Mouse (Mus musculus): ENCODE results near the gene Col4a3.

The Col4a3 gene

DNA sequence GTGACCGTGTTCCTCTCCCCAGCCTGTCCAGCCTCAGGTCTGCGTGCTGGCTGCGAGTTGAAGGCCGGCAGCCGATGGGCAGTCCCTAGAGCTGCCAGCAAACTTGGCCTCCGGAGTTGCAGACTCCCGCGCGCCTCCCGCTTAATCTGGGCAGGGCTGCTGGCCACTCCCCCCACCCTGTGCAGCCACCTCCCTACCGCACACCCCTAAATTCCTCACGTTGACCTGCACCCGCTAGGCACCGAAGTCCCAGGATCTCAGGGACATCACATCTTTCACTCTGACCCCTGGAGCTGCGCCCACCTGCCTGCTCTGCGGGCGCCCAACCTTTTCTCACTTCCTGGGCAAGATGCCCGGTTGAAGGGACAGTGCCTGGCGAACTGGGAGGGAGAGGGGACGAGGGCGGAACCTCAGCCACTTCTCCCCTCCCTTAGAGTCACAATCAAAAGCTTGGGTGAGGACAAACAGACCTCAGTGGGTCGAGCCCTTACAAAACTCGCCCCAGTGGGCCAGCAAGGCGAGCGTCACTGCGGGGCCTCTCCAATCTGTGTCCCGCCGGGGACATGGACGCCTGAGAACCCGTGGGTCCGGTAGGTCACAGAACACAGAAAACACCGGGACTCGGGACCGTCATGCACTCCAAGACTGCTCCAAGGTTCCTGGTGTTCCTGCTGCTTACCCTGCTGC is at the start of gene Col4a3, which contains the start of gene Col4a4:
Gene Col4a3, plus strand, starts transcription at position 209 of the 687 bp plus-strand sequence.
Gene Col4a4, minus strand, starts transcription at position 137 of the 687 bp plus-strand sequence.
- no peak for DNase-seq (ENCODE audit: low read depth)

DNA sequence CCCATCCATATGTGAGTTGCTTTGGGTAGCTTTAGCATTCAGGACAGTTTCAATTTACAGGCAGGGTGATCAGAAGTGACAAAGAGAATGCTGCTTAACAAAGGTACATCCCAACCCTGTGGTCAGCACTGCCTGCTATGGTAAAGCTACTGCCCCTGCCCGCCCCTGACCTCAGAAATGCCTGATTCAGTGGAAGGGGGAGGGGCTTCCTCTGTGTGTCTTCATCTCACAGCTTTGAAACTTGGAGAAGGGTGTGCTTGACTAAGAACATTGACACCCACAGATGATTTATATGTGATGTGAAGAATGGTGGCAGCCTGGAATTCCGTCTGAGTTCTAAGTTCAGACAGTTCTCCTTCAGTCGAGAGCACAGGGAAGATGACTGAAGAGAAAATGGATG is 48.9 kb upstream of the Col4a3 start:
- DNase-seq (ENCODE audit: low read depth) = no peak

DNA sequence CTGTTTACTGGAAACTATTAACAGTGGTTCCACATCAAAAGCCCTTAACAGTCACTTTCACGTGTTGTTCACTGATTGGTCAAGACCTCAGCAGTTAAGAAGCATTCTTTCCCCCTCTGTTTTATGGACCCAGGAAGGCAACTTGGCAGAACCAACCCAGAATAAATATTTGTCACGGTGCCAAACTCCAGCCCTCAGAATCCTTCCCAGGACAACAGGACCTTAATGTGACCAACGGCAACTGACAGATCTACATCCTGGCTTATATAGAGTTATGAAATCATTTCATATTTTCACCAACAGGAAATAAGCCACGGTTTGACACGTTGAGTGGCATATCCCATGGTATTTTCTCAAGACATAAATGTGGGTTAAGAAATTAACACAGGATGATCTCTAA is 46.7 kb upstream of the Col4a3 start:
- DNase-seq (ENCODE audit: low read depth) = no peak

DNA sequence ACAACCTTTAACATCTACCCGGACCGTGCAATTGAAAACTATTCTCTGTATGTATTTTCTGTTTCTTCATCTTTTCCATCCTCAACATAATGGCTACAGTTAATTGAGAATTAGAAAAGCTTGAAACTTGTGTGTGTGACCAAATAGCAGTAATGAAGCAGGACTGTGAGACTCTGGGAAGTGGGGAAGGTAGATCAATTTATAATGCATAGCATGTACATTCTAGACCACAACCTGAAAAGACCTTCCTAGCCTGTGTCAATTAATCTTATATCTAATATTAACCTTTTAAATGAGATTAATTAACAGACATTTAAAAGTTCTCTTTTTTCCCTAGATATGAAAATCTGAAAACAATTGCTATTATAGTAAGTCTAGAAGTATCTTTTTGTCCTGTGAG is 42.8 kb upstream of the Col4a3 start:
- DNase-seq (ENCODE audit: low read depth) = no peak

DNA sequence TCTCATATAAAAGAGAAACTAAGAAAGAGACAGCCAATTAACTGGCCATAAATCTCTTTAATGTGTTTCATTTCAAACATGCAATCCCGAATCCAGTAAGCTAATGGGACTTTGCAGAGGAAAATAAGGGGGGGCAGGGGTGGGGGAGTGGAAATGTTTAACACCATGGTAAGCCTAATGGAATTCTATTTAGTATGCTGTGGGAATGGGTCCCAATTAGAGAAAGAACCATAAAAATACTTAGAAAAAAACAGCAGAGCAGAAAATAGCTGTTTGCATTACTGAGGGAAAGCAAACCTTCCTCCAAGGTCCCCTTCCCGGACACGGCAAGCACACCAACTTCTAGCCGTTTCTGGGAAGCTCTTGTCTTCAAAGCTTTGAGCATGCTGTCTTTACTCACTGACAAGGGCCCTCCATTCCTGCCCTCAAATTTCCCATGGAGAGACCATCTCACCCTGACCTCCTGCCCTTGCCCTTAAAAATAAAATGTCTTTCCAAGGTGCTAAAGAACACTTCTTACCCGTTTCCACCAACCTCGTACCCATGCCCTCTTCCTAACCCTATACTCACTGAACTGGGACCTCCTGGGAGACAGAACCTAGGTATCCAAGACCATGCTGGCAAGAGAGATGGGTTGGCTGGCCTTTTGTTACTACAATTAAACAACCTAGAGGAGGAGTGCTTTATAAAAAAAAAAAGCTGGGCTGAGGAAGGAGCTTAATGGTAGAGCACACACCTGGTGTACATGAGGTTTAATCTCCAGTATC is 42.1 kb upstream of the Col4a3 start:
- DNase-seq (ENCODE audit: low read depth) = no peak

DNA sequence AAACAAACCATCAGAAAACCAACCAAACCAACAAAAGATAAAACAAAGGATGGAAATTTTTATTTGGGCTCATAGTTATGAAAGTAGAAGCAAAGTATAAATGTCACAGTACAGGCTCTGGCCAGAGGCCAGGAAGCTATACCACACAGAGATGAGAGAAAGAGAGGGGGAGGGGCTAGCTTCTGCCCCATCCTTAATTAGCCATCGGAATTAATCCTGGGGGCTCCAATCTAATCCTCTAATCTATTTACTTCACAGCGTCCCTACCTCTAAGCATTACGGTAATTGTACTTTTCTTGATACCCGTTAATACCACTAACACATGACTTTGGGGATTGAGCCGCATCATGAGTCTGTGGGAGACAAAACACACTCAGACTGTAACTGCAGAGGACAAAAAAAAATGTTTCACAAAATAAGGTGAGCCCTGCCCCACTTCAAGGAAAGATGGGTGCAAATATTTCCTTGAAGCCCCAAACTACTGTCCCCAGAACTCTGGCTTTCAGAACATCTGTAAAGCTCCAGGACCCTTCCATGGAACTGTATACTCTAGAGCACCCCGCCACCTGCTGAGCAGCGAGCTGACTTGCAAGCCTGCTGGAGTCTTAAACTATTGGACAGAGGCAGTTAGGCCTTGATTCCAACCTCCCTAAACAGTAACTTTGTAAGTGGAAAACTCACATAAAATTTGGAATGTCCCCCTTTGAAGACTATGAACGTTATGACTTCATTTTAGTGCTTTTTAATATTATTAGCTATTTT is 41.3 kb upstream of the Col4a3 start:
- DNase-seq (ENCODE audit: low read depth) = no peak

DNA sequence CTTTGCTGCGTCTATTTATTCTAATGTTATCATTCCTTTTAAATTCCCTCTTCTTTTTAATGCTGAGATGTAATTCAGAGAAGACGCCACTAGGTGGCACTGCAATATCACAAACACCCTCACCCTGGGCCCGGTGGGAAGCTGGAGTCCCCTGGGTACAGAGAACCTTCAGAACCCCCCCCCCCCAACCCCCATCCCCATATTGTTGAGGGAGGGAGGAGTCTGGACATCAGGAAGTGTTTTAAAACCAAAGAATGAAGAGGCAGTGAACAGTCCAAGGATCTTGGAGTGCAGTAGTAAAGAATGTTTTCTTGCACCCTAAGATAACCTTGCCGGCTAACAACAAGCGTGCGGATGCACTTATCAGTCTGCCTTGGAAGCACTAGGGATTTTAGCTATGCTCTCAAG is 32.3 kb upstream of the Col4a3 start:
- DNase-seq (ENCODE audit: low read depth) = peak; percentile 51

DNA sequence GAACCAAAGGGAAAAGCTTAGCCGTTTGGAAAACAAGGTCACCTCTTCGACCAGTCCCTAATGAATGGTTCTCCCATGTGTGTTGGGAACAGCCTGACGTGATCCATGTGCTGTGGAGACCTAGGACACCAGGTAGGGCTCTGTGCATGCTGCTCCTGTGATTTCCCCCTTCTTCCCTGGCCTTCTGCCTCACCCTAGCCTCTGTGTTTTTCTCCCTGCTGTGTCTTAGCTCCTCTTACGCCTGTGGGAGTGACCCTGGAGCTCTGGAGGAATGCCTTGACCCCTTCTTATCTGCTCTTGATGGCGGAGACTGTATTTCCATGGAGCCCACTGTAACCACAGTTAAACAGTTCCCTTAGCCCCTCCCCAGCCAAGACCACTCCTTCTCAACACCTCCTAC is 31.8 kb upstream of the Col4a3 start:
- DNase-seq (ENCODE audit: low read depth) = no peak

DNA sequence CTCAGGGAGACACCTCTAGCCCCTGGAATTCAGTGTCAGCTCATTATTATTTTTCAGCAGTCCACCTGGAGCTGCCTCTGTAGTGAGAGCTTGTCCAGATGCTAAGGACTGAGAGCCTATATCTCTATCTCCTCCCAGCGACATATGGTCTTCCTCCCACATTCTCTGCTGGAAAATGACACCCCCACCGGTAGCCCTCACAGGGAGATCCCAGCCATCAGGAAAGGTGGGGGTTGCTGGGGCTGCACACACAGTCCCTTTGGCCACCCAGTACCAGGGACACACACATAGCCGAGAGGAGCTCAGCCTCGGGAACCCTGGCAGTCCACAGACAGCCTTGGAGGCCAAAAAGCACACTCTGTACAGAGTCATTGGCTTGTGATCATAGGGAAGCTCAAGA is 26.5 kb upstream of the Col4a3 start:
- no peak for DNase-seq (ENCODE audit: low read depth)

DNA sequence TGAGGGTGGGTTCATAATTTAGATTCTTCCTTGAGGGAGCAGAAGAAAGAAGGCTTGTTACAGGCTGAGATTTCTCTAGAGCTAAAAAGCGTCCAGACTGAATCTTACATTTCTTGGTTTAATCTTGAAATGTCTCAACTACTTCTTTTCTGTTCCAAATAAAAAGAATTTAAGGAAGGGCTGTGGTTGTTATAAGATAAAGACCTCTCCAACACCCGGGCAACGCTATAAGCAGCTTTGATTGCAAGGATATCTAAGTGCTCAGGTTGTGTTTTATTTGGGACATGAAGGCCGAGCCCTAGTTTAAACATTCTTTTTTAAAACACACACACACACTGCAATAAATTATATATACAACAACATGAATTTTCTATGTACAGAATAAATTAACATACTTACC is 17.3 kb upstream of the Col4a3 start:
- no peak for DNase-seq (ENCODE audit: low read depth)

DNA sequence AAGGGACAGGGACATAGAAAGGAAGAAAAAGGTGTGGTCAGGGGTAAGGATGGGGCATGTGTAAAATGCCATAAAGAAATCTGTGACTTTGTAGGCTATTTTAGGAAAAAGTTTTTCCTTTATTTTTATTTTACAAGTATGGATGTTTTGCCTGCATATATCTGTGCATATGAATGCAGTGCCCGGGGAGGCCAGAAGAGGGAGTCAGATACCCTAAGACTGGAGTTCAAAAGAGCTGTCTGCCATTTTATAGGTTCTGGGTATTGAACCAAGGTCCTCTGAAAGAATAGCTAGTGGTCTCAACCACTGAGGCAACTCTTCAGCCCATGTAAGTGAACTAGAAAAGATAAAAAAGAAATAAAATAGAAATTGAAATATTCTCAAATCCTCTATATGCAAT is 15.0 kb upstream of the Col4a3 start:
- DNase-seq (ENCODE audit: low read depth) = peak; percentile 9

DNA sequence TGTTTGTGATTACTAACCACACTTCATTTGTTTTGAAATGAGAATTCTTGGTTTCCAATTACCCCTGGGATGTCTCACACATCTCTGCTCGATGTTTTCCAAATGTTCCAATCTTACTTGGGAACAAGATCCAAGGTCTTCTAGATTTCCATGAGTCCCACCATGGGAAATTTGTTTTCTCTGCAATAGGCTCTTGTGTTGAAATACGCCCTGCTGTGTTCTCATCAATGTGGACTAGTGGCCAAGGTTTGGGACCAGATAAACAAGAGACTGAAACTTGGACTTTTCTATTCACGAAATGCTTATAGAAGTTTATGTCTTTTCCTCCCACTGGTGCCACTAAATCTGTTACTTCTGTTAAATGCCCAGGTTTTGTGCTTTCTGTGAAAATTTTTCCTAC is 11.0 kb upstream of the Col4a3 start:
- no peak for DNase-seq (ENCODE audit: low read depth)

DNA sequence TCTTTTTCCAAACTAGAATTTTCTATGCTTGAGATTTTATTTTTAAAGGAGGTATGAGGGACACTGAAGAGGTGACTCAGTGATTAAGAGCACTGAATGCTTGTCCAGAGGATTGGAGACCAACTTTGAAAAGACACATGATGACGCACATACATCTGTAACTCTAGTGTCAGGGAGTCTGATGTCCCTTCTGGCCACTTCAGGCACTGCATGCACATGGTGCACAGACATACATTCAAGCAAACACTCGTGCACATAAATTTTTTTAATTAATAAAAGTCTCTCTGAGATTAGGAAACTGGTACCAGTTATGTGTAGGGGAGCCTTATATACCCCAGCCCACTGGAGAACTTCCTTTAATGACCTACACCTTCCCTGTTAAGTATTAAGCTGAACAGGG is 10.5 kb upstream of the Col4a3 start:
- DNase-seq (ENCODE audit: low read depth) = no peak

DNA sequence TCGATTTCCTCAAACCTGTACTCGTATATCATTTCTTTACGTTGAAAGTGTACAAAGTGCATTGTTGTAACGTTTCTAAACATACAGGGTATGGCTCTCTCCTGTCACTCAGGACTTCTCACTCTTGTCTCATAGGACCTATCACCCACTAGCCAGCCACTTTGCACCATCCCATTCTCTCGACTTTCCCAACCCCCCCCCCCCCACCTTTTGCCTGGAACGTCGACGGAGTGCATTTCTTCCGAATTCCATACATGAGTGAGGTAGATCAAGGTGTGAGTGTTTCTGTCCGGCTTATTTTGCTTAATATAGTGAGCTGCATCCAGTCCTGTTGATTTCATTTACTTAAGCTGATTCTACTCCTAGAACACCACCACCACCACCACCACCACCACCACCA is 9.4 kb upstream of the Col4a3 start:
- no peak for DNase-seq (ENCODE audit: low read depth)

DNA sequence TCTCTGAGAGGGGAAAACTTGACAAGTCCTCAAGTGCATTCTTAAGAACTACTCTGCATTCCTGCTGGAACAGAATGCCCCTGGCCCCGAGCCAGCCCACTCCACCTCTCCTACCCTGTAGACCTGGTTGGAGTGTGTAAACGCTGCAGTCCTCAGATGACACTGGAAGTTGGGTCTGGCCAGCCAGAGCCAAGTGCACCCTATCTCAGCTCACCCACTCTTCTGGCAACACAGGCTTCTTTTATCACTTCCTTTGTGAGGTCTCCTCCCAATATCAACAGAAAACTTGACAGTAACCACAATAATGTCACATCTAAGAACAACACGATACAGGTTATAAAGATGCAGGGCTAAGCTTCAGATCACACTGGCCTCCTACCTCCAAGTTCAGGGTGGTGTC is 8.8 kb upstream of the Col4a3 start:
- no peak for DNase-seq (ENCODE audit: low read depth)

DNA sequence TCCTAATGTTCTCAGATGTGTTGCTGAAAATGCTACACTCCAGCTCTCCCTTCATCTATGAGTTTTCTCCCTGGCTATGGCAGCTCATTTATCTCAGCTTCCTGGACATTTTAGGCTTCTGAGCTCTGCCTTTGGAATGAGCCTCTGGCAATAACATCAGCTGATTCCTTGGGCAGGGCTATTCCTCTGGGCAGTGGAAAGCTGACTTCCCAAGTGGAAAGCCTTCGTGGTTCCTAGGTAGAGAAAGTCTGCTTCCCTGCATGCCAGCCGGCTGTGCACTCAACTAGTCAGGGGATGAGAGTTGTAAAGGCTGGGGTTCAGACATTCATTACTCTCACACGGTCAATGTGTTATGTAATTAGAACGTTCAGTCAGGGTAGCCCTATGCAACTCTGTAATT is 8.4 kb upstream of the Col4a3 start:
- DNase-seq (ENCODE audit: low read depth) = no peak

DNA sequence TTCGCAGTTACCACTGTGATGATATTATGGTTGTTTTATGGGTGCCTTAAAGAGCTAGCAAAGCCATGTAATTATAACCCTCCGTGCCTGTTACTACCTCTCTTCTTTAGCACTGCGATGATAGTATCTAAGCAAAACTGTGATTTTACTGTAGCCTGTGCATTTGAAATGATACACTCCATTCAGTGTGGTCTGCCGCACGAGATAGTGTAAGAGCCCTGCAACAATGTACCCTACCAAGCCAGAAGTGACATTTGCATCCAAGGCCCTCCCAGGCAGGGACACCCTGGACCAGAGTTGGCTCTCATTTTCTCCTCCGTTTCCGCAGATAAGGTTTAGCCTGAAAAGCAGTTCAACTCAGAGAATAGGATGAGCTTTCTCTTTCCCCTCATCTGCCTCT is 740 bp upstream of the Col4a3 start:
- no peak for DNase-seq (ENCODE audit: low read depth)

DNA sequence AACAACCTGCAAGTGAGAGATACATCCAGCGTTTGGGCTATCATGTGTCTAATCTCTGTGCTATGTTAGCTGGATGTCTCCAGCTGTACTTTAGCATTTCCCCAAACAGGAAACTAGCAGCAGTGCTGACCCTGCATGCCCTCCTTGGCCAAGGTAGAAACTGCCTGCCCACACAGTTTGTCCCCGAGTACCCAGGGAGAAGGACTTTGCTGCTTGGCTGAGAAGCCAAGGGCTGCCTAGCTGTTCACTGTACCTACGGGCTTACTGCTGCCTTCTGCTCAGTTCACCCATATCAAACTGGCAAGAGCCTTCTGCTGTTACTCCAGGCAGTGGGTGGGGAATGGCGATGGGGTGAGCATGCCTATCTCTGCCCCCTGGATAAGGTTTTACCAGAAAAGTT is 3.5 kb downstream of the Col4a3 start:
- no peak for DNase-seq (ENCODE audit: low read depth)

DNA sequence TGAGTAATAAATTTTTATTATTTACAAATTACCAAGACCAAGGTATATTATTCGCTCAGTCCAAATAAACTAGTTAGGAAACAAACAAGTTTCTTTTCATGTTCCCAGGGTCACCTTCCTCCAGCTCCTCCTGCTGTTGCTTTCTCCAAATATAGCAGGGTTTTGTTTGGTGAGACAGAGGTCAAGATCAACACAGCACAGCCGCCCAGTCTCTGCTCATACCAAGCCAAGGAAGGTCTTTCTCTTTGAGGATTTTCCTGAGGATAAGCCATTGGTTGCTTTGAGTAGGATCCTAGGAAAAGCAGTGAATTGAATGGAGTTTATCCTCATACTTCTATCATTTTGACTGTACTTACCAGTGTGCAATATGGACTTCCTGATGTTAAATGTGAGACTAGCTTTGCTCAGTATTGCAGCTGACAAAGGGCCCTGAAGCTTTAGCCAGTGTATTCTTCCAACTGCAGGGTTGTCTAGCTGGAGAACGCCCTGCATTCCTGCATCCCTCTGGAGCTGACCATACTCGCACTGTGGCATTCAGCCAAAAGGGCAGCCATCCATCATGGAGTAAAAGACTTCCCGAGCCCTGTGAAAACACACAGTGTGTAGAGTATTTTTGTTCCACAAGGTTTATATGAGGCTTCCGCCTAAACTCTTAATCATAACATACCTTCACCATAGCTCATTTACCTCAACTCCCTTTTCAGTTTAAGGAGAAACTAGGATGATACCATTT is 10.3 kb downstream of the Col4a3 start:
- no peak for DNase-seq (ENCODE audit: low read depth)

DNA sequence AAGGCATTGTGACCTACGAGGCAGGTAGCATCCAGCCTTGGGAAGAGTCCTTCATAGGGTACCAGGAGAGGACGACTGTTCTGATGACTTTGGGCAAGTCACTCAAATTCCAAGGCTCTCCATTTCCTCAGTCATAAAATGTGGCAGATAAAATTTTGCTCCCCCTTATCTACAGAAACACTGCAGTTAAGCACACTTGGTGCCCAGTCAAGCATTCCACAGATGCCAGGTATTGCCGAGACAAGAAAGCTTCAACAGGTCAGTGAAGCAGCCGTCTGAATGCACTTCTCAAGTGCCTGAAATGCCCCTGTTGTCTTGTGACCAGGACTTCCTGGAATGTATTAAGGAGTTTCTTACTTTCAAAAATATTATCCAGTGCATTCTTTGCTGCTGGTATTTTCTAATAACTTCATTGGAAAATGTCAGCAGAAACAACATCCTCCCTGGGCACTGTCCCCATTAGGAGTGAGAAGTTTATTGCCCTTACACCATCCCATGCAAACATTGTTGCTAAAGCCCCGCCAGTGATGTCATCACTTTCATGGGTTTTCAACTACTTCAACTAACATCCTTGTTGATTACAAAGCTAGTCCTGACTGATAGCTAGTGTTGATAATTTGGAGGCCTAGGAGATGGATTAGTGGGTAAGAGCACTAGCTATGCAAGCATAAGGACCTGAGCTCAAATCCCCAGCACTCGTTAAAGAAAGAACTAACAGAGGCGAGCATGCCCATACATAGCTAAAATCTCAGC is 16.7 kb downstream of the Col4a3 start:
- no peak for DNase-seq (ENCODE audit: low read depth)

DNA sequence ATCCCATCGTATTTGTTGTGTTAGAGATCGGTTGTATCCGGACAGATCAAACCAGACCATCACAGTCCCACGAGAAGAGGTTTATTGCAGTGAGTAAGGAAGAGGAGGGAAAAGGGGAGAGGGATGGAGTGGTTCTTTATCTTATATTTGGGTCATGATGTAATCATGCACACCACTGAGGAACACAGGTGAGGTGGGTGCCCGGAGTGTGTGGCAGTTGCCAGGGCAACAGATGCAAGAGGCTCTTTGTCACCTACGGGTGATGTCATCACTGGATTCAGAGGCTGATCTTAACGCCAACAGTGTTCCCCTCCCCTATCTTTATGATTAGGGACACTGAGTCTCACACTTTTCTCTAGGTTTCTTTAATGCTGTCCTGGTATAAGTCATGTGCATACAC is 18.6 kb downstream of the Col4a3 start:
- no peak for DNase-seq (ENCODE audit: low read depth)

DNA sequence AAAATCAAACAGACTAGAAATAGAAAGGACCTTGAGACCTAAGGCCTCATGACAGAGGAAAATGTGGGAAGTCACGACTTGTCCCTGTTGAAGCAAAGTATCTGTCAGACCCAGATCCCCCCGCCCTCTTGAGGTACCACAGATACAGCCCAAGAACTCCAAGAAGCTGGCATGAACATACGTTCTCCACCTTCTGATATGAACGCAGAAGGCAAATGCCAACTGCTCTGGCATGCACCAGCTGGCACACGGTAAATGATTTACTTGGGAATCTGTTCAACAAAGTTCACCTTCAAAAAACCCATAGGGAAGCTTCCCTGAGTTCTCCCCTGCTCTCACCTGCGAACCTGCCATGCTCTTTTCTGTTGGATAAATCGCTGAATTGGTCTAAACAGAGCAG is 19.1 kb downstream of the Col4a3 start:
- DNase-seq (ENCODE audit: low read depth) = no peak

Data from induced T-regulatory cell, adult 2 months (primary cell).